Mouse (Mus musculus): ENCODE results near the gene Sytl2. TPM values are rescaled to one million over a fixed set of nuclear protein-coding genes. Genes with fewer than 3 reads are reported as not detected.

The Sytl2 gene
- total RNA-seq, 2 experiments from 2014 or later = 76.9 to 77.1 TPM

GRCm38 (mm10) chr7:90302647-90303552 is 848 bp downstream of the Sytl2 start:
- intact Hi-C loops (cut with DNase I) = loop anchor here (5.0 kb wide), 1 partner anchor 84 kb away; no protein-coding TSS in a partner anchor
- DNase-seq (ENCODE audit: low spot score in 2 of 2) = no peak

- DNase-seq (ENCODE audit: low spot score in 2 of 2) = no peak
- intact Hi-C loops (cut with DNase I) = no loop called here
These were observed 4.0 kb downstream of the Sytl2 start for GRCm38 (mm10) chr7:90306079-90306478.

- no peak for DNase-seq (ENCODE audit: low spot score in 2 of 2)
- intact Hi-C loops (cut with DNase I) = no loop called here
These were observed 4.9 kb downstream of the Sytl2 start for GRCm38 (mm10) chr7:90306968-90307367.

GRCm38 (mm10) chr7:90308003-90308402 is 6.0 kb downstream of the Sytl2 start:
- DNase-seq (ENCODE audit: low spot score in 2 of 2) = peak in 1 of 2 experiments; percentile 7

GRCm38 (mm10) chr7:90312151-90312883 is 10.3 kb downstream of the Sytl2 start:
- intact Hi-C loops (cut with DNase I) = no loop called here

More at GRCm38 (mm10) chr7:90308003-90308402, 6.0 kb downstream of the Sytl2 start:
- intact Hi-C loops (cut with DNase I) = no loop called here

GRCm38 (mm10) chr7:90313421-90313820 is 11.4 kb downstream of the Sytl2 start:
- no peak for DNase-seq (ENCODE audit: low spot score in 2 of 2)
- intact Hi-C loops (cut with DNase I) = no loop called here

More at GRCm38 (mm10) chr7:90312151-90312883, 10.3 kb downstream of the Sytl2 start:
- no peak for DNase-seq (ENCODE audit: low spot score in 2 of 2)

GRCm38 (mm10) chr7:90316823-90317222 is 14.8 kb downstream of the Sytl2 start:
- DNase-seq (ENCODE audit: low spot score in 2 of 2) = no peak
- intact Hi-C loops (cut with DNase I) = no loop called here

GRCm38 (mm10) chr7:90319446-90319845 is 17.4 kb downstream of the Sytl2 start:
- no peak for DNase-seq (ENCODE audit: low spot score in 2 of 2)
- intact Hi-C loops (cut with DNase I) = no loop called here

- no peak for DNase-seq (ENCODE audit: low spot score in 2 of 2)
- intact Hi-C loops (cut with DNase I) = no loop called here
These were observed 18.1 kb downstream of the Sytl2 start for GRCm38 (mm10) chr7:90320124-90320523.

- intact Hi-C loops (cut with DNase I) = no loop called here
- no peak for DNase-seq (ENCODE audit: low spot score in 2 of 2)
These were observed 23.1 kb downstream of the Sytl2 start for GRCm38 (mm10) chr7:90325166-90325565.

GRCm38 (mm10) chr7:90330200-90330599 is 28.1 kb downstream of the Sytl2 start:
- DNase-seq (ENCODE audit: low spot score in 2 of 2) = no peak
- intact Hi-C loops (cut with DNase I) = no loop called here

- intact Hi-C loops (cut with DNase I) = no loop called here
- no peak for DNase-seq (ENCODE audit: low spot score in 2 of 2)
These were observed 30.5 kb downstream of the Sytl2 start for GRCm38 (mm10) chr7:90332483-90333065.

- intact Hi-C loops (cut with DNase I) = no loop called here
- no peak for DNase-seq (ENCODE audit: low spot score in 2 of 2)
These were observed 32.3 kb downstream of the Sytl2 start for GRCm38 (mm10) chr7:90334362-90334761.

GRCm38 (mm10) chr7:90334831-90335230 is 32.8 kb downstream of the Sytl2 start:
- intact Hi-C loops (cut with DNase I) = no loop called here
- DNase-seq (ENCODE audit: low spot score in 2 of 2) = peak in 1 of 2 experiments; percentile 15

- no peak for DNase-seq (ENCODE audit: low spot score in 2 of 2)
- intact Hi-C loops (cut with DNase I) = no loop called here
These were observed 33.7 kb downstream of the Sytl2 start for GRCm38 (mm10) chr7:90335755-90336194.

GRCm38 (mm10) chr7:90341212-90341957 is 39.3 kb downstream of the Sytl2 start:
- intact Hi-C loops (cut with DNase I) = no loop called here
- no peak for DNase-seq (ENCODE audit: low spot score in 2 of 2)

- intact Hi-C loops (cut with DNase I) = loop anchor here (5.0 kb wide), 1 partner anchor 42 kb away; no protein-coding TSS in a partner anchor
These were observed 42.9 kb downstream of the Sytl2 start for GRCm38 (mm10) chr7:90344903-90345302.

GRCm38 (mm10) chr7:90347779-90348437 is 45.9 kb downstream of the Sytl2 start:
- intact Hi-C loops (cut with DNase I) = loop anchor here (5.0 kb wide), 1 partner anchor 39 kb away; no protein-coding TSS in a partner anchor
- no peak for DNase-seq (ENCODE audit: low spot score in 2 of 2)

More at GRCm38 (mm10) chr7:90344903-90345302, 42.9 kb downstream of the Sytl2 start:
- DNase-seq (ENCODE audit: low spot score in 2 of 2) = no peak
